Mouse (Mus musculus): ENCODE results near the gene Acot5. TPM values are rescaled to one million over a fixed set of nuclear protein-coding genes. Genes with fewer than 3 reads are reported as not detected.
"Not testable (repeated sequence)": the region's sequence is repeated elsewhere in the genome, so short reads cannot be mapped to it uniquely, and the experiment has no call there.

Gene Acot5
- not detected in 2 replicates for polyA plus RNA-seq (2015; fragmentation: Nextera tagmentation; extraction: Ambion mirVana)

GRCm38 (mm10) chr12:84068986-84069385, at the start of gene Acot5:
Gene Acot5, plus strand, starts transcription at chr12:84069325.
- Histone ChIP-seq H3K4me1 (0 out of 2 replicates have a peak, but pooled peaks cover 4% of the 10 kb centered on the region), H3K4me2 (peak within 1 kb of the TSS; percentile 68), H3K27ac (no peak within 1 kb of the TSS), H3K9ac (peak within 1 kb of the TSS; percentile 30; the same call in 1 of the 2 replicates), H3K4me3 (peak within 1 kb of the TSS; percentile 41), H3K27me3 (peaks cover 38% of the 10 kb centered on the region), H3K9me3 (replicated peaks) (no peaks in the 10 kb centered on the region), H3K36me3 (ENCODE audit: poor library complexity, severe bottlenecking) (no peaks in the 10 kb centered on the region)
- no peak for ATAC-seq
- 56% methylated on average over 9 of the region's 9 CpGs for WGBS

GRCm38 (mm10) chr12:84020528-84020927, 48.6 kb upstream of the Acot5 start:
- 70% methylated on average over 7 of the region's 7 CpGs for WGBS
- H3K36me3 ChIP-seq (ENCODE audit: poor library complexity, severe bottlenecking); H3K4me1 ChIP-seq: not testable (repeated sequence)

GRCm38 (mm10) chr12:84022266-84022665, 46.9 kb upstream of the Acot5 start:
- ATAC-seq; H3K9me3 ChIP-seq (replicated peaks); H3K36me3 ChIP-seq (ENCODE audit: poor library complexity, severe bottlenecking); H3K27me3 ChIP-seq; H3K4me2 ChIP-seq; H3K9ac ChIP-seq; H3K27ac ChIP-seq; H3K4me1 ChIP-seq; H3K4me3 ChIP-seq: not testable (repeated sequence)
- 92% methylated on average over 4 of the region's 4 CpGs for whole genome bisulfite sequencing

More at GRCm38 (mm10) chr12:84020528-84020927, 48.6 kb upstream of the Acot5 start:
- ATAC-seq; H3K4me2 ChIP-seq; H3K9me3 ChIP-seq (replicated peaks); H3K9ac ChIP-seq; H3K27ac ChIP-seq; H3K27me3 ChIP-seq; H3K4me3 ChIP-seq: not testable (repeated sequence)

GRCm38 (mm10) chr12:84023052-84023745, 45.9 kb upstream of the Acot5 start:
- H3K27me3 ChIP-seq = no peaks in the 10 kb centered on the region
- 83% methylated on average over 9 of the region's 9 CpGs for WGBS

GRCm38 (mm10) chr12:84025888-84026287, 43.2 kb upstream of the Acot5 start:
- Histone ChIP-seq H3K4me3 (no peak overlapping the region), H3K9me3 (replicated peaks) (no peaks in the 10 kb centered on the region), H3K9ac (no peak overlapping the region), H3K27ac (no peak overlapping the region), H3K36me3 (ENCODE audit: poor library complexity, severe bottlenecking) (no peaks in the 10 kb centered on the region), H3K4me2 (no peak overlapping the region), H3K27me3 (no peaks in the 10 kb centered on the region), H3K4me1 (no peaks in the 10 kb centered on the region)
- ATAC-seq = no peak
- 86% methylated on average over 7 of the region's 7 CpGs for WGBS

More at GRCm38 (mm10) chr12:84023052-84023745, 45.9 kb upstream of the Acot5 start:
- Histone ChIP-seq H3K4me2 (no peak overlapping the region), H3K36me3 (ENCODE audit: poor library complexity, severe bottlenecking) (no peaks in the 10 kb centered on the region), H3K27ac (no peak overlapping the region), H3K4me1 (no peaks in the 10 kb centered on the region), H3K9ac (no peak overlapping the region), H3K4me3 (no peak overlapping the region), H3K9me3 (replicated peaks) (no peaks in the 10 kb centered on the region)
- no peak for ATAC-seq

GRCm38 (mm10) chr12:84028328-84028727, 40.8 kb upstream of the Acot5 start:
- H3K4me2 ChIP-seq; H3K27ac ChIP-seq; H3K9me3 ChIP-seq (replicated peaks); H3K9ac ChIP-seq; ATAC-seq; H3K27me3 ChIP-seq; H3K36me3 ChIP-seq (ENCODE audit: poor library complexity, severe bottlenecking); H3K4me3 ChIP-seq; H3K4me1 ChIP-seq: not testable (repeated sequence)
- WGBS = 34% methylated on average over 3 of the region's 3 CpGs

- H3K27me3 ChIP-seq; H3K36me3 ChIP-seq (ENCODE audit: poor library complexity, severe bottlenecking); ATAC-seq; H3K4me2 ChIP-seq; H3K9ac ChIP-seq; H3K4me3 ChIP-seq; H3K9me3 ChIP-seq (replicated peaks); H3K27ac ChIP-seq; H3K4me1 ChIP-seq: not testable (repeated sequence)
- 73% methylated on average over 1 of the region's 1 CpGs for WGBS
Measured at GRCm38 (mm10) chr12:84029043-84029442, 40.1 kb upstream of the Acot5 start.

GRCm38 (mm10) chr12:84030659-84031332, 38.3 kb upstream of the Acot5 start:
- no peak overlapping the region for H3K9ac ChIP-seq
- H3K4me2 ChIP-seq = no peak overlapping the region
- no peaks in the 10 kb centered on the region for H3K27me3 ChIP-seq
- no peaks in the 10 kb centered on the region for H3K4me1 ChIP-seq
- no peak overlapping the region for H3K4me3 ChIP-seq
- H3K36me3 ChIP-seq (ENCODE audit: poor library complexity, severe bottlenecking) = no peaks in the 10 kb centered on the region
- no peak overlapping the region for H3K27ac ChIP-seq
- 74% methylated on average over 4 of the region's 4 CpGs for WGBS
- ATAC-seq = peak; percentile 83
- H3K9me3 ChIP-seq (replicated peaks) = no peaks in the 10 kb centered on the region

- Histone ChIP-seq H3K27me3 (no peaks in the 10 kb centered on the region), H3K36me3 (ENCODE audit: poor library complexity, severe bottlenecking) (no peaks in the 10 kb centered on the region), H3K9me3 (replicated peaks) (no peaks in the 10 kb centered on the region), H3K4me2 (no peak overlapping the region), H3K9ac (no peak overlapping the region), H3K4me1 (no peaks in the 10 kb centered on the region), H3K4me3 (no peak overlapping the region), H3K27ac (no peak overlapping the region)
- 94% methylated on average over 4 of the region's 4 CpGs for WGBS
- ATAC-seq = no peak
Measured at GRCm38 (mm10) chr12:84032854-84033253, 36.3 kb upstream of the Acot5 start.

- WGBS = 85% methylated on average over 2 of the region's 2 CpGs
Measured at GRCm38 (mm10) chr12:84033302-84033701, 35.8 kb upstream of the Acot5 start.

GRCm38 (mm10) chr12:84034108-84034507, 35.0 kb upstream of the Acot5 start:
- H3K9ac ChIP-seq = no peak overlapping the region
- H3K36me3 ChIP-seq (ENCODE audit: poor library complexity, severe bottlenecking) = no peaks in the 10 kb centered on the region
- no peak for ATAC-seq
- no peak overlapping the region for H3K27ac ChIP-seq
- H3K27me3 ChIP-seq = no peaks in the 10 kb centered on the region
- no peaks in the 10 kb centered on the region for H3K4me1 ChIP-seq
- H3K4me3 ChIP-seq = no peak overlapping the region
- WGBS = 86% methylated on average over 4 of the region's 4 CpGs
- H3K4me2 ChIP-seq = no peak overlapping the region
- no peaks in the 10 kb centered on the region for H3K9me3 ChIP-seq (replicated peaks)

More at GRCm38 (mm10) chr12:84033302-84033701, 35.8 kb upstream of the Acot5 start:
- not testable (repeated sequence) for H3K4me3 ChIP-seq; H3K4me1 ChIP-seq; H3K9ac ChIP-seq; H3K4me2 ChIP-seq; H3K27me3 ChIP-seq; H3K36me3 ChIP-seq (ENCODE audit: poor library complexity, severe bottlenecking); ATAC-seq; H3K9me3 ChIP-seq (replicated peaks); H3K27ac ChIP-seq

- not testable (repeated sequence) for H3K4me1 ChIP-seq; H3K27me3 ChIP-seq; H3K36me3 ChIP-seq (ENCODE audit: poor library complexity, severe bottlenecking); H3K27ac ChIP-seq; ATAC-seq
- Histone ChIP-seq H3K4me3 (peak within 1 kb of the TSS; percentile 43), H3K4me2 (peak within 1 kb of the TSS; percentile 62), H3K9ac (peak within 1 kb of the TSS; percentile 53), H3K9me3 (replicated peaks) (peaks cover 13% of the 10 kb centered on the region)
- WGBS = 14% methylated on average over 22 of the region's 32 CpGs
Measured at GRCm38 (mm10) chr12:84038241-84038640, 30.9 kb upstream of the Acot5 start, which contains the start of gene Acot4. Gene Acot4, plus strand, starts transcription at chr12:84038379.
